Mouse (Mus musculus) spleen, postnatal 4 days (tissue): ENCODE data around the gene Zfp566.
"Not testable (repeated sequence)": the region's sequence is repeated elsewhere in the genome, so short reads cannot be mapped to it uniquely, and the experiment has no call there.

Source experiments
- DNase-seq, 2 experiments: peaks; one replicate each; pipeline ENCODE4 v3.0.0; 2022; ENCODE audit warnings: low spot score in 2 of 2

Gene Zfp566

DNA sequence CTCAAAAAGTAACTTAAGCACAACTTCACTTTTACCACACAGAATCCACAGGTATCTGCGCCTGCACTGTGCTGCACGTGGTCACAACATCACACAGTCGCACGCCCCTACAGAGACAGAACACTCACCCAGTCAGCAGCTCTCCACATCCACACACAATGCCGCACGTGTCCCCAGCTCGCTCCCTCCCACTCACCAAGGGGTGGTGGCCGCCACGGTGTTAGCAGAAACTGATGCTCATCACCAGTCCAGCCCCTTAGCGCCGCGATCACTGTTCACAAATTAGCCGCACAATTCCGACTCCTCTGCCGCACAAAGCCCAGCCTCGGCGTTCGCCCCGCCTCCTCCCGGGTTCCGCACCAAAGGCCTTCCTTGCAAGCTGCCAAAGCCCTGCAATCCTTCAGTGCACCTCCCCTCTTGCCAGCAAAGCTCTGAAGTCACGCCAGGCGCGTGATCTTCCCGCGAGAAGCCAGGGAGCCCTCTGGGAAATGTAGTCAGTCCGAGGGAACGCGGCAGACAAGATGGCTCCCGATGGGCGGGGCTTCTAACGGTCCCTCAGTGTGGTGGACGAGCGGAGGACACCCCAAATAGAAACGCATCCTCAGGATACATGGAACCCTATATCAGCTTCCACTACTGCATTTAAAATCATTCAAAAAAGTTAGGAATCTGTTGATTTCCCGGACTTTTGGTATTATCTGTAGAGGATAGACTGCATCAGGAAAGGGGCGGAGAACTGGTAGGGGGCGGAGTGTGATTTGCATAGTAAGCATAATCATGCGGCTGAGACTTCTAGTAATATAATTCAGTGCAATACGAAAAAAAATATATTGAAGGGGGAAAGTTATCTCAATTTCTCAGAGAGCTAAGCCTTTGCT, at the start of gene Zfp566, which contains the start of gene Gm26920:
Gene Zfp566, minus strand, starts transcription at position 436 of the 878 bp plus-strand sequence.
Gene Gm26920, minus strand, starts transcription at position 319 of the 878 bp plus-strand sequence.
- DNase-seq: peak; percentile 93 to 96

DNA sequence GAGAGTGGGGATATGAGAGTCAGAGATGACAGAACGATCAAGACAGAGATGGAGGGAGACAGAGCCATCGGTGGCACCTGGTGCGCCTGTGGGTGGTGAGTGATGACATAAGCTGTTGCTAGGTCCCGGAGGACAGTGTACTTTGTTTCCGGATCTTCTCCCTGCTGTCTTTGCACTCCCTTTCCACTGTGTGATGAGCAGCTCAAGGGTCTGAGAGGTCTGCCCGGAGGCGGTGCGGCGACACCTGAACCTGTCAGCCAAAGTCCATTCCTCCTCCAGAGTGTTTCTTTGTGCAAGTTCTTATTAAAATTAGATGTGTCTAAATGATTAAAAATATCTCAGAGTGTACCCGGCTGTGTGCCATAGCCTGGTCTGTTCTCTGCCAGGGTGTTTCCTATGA, 46.5 kb upstream of the Zfp566 start:
- DNase-seq: no peak

DNA sequence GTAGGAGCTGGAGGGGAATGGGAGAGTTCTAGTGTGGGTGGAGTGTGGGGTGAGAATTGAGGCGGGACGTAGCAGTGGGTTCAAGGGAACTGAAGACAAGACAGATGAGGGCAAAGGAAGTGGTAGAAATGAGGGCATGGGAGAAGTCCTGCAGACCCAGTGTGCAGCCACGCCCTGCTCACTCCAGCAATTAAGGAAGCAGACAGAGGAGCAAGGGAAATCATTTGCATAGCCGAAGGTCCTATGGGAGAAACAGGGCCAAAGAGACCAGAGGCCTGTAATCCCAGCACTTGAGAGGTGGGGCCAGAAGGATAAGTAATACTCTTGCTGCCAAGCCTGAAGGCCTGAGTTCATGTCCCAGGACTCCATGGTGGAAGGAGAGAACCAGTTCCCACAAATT, 42.1 kb upstream of the Zfp566 start:
- no peak for DNase-seq

DNA sequence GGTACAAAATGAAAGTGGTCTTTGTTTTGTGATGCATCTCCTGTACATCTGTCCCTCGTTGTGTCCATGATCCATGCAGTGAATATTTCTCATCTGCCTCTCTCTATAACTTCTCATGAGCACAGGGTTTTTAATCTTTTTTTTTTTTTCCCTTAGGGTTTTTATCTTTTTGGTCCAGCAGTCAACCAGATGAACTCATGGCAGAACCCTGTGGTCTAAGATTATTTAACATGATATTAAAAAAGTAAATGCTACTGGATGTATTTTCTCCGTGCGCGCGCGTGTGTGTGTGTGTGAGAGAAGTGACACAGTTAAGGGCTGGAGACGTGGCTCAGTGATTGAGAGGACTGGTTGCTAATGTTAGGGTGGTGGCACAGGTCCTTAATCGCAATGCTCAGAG, 39.6 kb upstream of the Zfp566 start:
- no peak for DNase-seq

DNA sequence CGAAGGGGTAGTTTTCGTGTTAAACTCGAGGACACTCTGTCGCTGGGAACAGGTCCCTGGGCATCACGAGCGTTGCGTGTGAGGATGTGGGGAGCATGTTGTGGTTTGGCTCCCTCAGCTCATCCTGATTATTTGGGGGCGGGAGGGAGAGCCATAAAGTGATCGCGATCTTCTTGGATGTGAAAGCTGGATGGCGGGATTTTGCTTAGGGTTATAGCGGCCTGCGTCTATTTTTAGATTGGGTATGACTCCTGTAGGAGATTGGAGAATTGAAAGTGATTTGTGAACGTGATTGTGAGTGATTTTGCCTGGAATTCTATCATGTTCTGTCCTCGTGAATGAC, 31.8 kb upstream of the Zfp566 start:
- DNase-seq: no peak

DNA sequence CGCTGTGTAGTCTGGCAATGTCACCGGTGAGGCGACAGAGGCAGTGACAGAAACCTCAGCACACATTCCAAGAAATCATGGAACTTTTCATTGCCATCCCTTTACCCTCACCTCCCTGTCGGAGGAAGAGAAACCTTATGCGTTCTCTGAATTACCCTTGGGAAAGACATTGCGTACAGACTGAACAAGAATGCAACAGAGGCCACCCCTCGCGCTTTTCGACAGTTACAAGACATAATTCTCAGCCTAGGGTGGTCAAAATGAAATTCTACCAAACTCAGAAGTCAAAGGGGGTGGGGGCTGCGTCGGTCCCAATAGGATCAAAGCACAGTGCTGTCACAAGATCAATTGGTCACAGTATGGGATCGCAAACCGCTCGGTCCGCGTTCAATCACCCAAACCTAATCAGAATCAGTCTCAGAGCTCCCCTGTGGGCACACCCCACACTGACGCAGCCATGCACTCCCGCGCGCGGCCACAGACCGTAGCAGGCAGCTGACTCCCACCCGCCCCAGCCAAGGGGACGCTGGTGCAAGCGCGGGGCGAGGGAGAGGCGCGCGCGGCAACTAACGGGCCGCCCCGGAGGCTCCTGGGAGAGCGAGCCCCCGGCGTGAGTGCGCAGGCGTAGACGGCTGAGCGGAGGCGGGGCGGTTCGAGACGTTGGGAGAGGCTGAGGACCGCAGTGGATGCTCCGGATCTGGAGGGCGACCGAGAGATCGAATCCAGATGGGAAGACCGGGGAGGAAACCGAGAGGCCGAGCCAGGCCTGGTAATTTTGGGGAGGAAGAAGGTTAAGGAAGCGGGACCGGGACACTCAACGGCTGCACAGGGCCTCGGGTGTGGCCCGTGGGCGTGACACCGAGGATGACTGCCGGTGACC, 31.2 kb upstream of the Zfp566 start, which contains the start of gene Zfp382:
Gene Zfp382, plus strand, starts transcription at position 635 of the 880 bp plus-strand sequence.
- peak; percentile 86 to 93 for DNase-seq

DNA sequence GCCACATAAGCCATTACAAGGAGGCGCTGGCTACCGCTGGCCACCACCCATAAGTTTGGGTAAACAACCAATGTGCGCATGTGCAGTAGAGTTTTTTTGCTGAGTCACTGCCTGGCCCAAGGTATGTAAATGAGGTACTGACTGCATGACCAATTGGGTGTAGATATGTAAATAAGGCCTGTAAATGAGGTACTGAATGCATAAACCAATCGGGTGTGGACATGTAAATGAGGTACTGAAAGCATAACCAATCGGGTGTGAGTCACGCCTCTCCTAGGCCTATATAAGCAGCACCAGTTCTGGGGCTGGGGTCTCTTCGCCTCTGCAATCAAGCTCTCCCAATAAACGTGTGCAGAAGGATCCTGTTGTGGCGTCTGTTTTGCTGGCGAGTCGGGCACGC, 27.6 kb upstream of the Zfp566 start:
- not testable (repeated sequence) for DNase-seq

DNA sequence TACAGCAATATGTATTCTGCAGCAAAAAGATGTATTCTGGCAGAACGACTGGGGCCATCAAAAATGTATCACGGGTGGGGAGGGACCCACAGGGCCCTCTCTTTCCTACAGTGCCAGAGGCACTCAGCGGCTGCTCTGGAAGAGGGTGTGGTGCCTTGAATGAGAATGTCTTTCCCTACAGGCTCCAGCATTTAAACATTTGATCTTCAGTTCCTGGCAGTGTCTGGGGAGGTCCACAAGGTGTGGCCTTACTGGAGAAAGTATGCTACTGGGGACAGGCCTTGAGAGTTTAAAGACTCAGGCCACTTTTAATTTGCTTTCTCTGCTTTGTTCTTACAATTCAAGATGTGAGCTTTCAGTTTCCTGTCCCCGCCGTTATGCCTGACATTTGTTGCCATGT, 25.7 kb upstream of the Zfp566 start:
- no peak for DNase-seq

DNA sequence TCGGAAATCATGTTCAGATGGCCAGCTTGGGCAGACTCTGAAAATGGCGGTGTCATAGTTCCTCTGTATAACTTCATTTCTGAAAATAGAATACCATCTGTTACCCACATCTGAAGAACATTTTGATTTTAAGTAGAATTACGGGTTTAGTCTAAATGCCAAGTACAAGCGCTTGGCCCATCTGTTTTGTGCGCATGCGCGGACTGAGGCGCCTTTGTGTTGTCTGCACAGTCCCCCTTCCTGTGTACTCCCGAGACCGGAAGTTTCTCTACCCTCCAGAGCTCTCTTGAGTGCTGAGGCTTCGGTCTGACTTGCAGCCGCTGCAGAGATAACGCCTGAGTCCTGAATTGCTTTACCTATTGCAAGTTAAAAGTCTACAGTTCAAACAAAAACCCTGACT, 9.0 kb upstream of the Zfp566 start:
- DNase-seq: no peak

DNA sequence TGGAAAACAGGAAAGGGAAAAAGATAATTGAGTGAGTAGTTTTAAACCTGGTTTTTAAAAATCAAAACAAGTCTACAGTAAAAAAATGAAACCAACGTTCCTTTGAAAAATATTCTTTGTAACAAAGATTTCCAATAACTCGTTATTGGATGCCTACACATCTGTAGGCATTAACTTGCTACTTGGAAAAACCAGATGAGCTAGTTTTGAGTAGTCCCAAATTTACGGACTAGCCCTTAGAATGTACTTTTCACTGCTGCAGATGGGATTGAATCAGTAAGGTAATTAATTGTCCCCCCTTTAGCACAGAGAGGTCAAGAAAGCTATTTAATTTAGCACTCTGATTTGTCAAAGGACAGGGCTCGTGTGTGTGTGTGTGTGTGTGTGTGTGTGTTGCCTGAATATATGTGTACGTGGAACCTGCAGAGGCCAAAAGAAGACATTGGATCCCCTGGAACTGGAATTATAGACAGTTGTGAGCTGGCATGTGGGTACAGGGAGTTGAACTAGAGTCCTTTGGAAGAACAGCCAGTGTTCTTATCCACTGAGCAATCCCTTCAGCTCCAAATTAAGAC, 5.3 kb upstream of the Zfp566 start:
- no peak for DNase-seq

DNA sequence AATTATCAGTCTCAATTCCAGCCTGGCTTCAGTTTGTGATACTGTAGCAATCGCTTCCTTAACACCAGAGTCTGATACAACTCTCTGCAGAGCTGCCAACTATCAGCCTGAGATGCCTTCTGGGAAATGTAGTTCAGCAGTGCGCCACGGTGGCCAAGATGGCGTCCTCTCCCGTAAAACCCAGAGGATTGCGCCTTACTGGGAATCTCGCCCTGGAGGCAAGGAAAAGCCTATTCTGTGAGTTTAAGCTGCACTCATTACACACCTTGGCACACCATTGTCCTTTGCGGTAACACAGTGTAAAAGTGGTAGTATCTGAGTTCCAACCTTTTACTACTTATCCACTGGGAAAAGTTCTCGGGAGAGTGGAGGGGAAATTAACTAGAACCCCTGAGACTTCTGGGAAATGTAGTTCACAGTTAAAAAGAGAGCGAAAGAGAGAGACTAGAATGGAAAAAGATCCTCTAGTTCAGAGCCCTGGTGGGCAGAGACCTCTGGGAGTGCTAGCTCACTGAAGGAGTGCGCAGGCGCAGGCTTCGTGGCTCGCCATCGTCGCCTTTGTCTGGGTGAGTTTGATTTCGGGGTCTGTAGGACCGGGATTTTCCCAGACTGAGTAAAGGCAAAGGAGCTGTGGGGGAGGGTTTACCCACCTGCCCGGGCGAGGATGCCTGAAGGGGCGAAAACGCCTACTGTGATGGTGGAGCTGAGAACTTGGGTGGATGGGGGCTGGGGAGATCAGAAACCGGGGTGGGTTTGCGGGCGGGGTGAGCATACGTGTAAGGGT, 4.5 kb upstream of the Zfp566 start, which contains the start of gene Zfp260:
Gene Zfp260, plus strand, starts transcription at position 132 of the 784 bp plus-strand sequence.
- peak; percentile 80 to 90 for DNase-seq

DNA sequence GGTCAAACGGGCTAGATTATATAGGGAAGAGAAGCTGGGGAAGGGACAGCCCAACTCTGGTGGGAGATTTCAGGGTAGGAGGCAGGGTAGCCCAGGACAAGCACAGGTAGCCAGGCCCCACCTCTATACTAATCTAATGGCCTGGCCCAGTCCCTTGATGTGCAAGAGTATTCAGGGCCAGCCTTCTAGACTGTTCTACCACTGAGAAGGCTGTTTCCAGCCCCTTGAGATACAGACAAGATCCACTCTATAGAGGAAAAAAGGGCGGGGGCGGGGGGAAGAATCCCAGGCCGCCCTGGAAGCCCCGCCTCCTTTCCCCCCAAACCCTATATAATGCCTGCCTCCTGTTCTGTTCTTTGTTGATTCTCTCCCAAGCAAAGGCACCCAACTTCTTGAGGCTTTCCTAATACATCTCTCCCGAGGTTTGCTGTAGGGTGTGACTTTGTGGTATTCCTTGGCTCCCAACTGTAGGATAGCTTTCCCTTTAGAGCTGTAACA, 3.6 kb upstream of the Zfp566 start:
- DNase-seq: no peak

DNA sequence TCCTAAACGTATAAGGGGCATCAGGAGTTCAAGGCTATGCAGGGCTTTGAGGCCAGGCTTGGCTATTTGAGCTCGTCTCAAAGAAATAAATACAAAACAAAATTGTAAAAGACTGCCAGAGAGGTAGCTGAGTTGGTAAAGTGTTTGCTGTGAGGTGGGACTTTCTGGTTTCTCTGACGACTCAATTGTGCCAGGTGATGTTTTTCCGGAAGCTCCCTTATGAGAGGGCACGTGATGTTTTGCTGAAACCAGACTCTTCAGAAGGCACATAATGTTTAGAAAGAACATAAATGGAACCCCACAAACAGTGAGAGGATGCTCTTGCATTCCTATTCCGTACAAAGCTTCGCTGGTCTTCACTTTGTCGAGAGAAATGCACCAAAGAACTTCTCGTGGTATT, 2.3 kb upstream of the Zfp566 start:
- no peak for DNase-seq

DNA sequence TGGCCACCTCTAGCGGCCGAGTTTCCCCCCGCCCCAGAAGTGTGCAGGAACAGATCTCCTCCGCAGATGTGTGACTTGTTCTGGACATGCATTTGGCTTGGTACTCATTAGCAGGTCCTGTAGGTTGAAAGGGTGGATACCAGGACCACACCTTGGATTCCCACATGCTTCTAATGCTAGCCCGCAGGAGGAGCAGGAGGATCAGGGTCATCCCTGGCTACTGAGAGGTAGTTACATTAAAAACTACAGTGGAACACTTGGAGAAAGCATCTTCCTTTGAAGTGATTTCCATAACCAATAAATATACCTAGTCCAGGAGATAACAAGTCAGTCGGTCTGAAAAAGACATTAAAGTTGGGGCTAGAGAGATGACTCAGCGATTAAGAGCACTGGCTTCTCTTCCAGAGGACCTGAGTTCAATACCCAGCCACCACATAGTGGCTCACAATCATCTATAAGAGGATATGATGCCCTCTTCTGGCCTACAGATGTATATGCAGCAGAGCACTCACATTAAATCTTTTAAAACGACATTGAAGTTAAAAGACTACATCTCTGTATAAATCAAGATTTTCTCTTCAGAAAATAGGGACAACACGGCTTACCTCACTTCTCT, 751 bp upstream of the Zfp566 start:
- DNase-seq: no peak

DNA sequence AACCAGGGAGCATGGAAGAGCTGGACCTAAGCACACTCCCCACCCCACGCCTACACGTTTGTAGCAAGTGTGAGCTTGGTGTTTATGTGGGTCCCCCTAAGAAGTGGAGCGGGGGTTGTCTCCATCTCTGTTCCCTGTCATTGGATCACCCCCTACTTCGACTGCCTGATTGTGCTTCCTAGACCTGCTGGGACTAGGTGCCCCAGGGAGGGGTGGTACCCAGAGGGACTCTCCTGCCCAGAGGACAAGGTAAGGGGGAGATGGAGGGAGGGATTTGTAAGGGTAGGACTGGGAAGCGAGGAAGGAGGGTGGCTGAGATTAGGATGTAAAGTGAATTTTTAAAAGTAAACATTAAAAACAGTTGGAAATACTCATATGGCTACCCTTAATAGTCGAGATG, 922 bp downstream of the Zfp566 start:
- DNase-seq: peak in 1 of 2 experiments; percentile 59

DNA sequence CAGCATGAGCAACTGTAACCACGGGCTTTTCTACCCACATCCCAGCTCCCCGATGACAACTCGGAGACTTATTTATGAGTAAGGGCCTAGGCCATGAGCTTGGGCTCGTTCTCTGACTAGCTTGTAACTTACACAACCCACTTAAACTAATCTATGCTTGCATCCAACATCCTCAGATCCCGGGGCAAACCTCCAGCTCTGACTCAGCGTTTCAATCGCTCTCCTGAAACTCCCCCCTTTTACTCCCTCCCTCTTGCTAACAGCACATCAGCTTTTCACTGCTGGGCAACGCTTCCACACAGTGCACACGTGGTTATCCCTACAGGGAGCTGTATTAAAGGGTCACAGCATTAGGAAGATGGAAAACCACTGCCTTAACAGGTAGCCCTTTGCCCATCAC, 3.8 kb downstream of the Zfp566 start:
- no peak for DNase-seq

DNA sequence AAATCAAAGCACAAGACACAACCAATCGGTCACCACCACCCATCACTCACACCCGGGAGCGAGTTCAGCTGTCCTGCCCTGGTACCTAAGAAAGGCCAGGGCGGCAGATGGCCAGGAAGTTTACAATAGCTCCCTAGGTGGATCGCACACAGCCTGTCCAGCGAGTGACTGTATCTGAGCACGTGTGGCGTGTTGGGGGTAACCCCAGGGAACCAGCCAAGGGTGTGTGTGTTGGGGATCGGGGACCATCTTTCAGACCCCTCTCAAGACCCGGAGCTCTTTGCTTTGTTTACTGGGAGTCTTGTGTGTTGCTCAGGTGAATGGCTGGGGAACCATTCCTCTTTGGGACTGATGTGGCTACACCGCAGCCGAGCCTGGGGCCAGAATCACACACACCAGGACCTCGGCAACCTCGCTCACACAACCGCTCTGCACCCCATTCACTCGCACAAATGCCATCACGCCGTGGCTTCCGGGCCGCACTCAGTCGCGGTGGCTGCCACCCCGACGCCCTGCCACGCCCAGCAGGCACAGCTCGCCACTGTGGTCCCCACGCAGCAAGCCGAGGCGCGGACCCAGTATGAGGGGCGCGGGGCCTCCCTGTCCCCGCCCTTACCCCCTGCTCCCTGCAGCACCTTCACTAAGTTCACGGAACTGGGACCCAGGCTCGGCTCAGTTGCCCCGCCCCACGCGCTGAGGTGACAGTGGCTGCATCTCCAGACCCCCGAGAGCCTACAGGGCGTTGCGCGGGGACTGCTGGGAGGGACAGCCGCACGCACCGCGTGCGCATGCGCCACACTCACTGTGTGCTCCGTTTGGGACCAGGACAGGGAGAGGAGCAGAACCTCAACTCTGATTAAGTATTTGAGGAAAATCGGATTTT, 17.9 kb downstream of the Zfp566 start, which contains the start of gene Zfp82:
Gene Zfp82, minus strand, starts transcription at position 755 of the 883 bp plus-strand sequence.
- DNase-seq: peak; percentile 77 to 90

DNA sequence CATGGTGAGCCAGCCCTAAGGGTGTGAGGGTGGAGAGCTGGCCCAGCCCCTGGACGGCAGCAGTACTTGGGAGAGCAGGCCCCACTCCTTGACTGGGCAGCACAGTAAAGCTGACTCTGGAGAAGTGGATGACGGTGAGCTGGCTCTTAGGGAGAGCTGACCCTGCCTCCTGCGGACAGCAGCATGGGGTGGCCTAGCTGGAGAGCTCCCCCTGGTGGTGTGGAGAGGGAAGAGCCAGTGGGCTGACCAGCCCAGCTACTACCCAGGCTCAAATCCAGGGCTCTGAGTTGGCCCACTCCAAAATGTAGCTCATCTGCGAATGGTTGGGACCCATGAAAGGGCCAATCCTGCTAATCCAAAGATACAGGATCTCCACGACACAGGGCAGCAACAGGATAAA, 25.7 kb downstream of the Zfp566 start:
- DNase-seq: no peak

DNA sequence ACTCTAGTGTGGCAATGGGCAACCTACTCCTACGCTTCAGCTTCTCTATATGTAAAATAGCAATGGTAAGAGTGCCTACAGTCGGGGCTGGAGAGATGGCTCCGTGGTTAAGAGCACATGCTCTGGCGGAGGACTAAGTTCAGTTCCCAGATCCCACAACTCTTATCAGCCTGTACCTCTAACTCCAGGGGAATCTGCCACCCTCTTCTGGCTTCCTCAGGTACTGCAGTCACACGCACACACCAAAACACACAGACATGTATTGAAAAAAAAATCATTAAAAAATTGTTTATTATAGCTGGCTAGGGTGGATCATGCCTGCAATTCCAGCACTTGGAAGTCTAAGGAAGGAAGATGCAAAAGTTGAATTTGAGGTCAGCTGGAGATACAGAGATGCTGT, 27.8 kb downstream of the Zfp566 start:
- DNase-seq: peak in 1 of 2 experiments; percentile 33

DNA sequence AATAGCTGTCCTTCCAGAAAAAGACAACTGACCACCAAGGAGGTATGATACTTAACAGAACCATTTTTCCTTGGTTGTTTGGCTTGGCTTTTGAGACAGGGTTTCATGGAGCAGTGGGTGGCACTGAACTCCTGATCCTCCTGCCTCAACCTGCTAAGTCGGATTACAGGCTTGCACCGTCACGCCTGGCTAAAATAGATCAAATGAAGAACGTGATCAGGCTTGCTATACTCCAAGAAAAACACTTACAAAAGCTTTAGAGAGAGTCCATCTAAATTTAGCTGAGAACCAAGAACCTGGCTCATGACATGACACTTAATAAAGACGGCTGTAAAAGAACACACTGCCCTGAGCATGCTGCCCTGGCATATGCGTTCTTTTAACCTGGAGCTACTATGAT, 30.0 kb downstream of the Zfp566 start:
- no peak for DNase-seq
